Mouse (Mus musculus) embryonic stem cell, embryonic (primary cell): ENCODE results near the gene Xlr4c.
"Not testable (repeated sequence)": the region's sequence is repeated elsewhere in the genome, so short reads cannot be mapped to it uniquely, and the experiment has no call there.

ENCODE experiments used
- CTCF ChIA-PET, 4 experiments: fragments of 300-600 bp in 2 of 4; fragments of 350-600 bp in 2 of 4; sonication (Branson Sonifier 250); formaldehyde crosslinking; loops; one replicate each; lab custom pipeline; 2022; ENCODE audit warnings: inconsistent platforms in 2 of 4; lab: Charles Lee
- POLR2A ChIA-PET, 4 experiments: fragments of 300-600 bp in 2 of 4; fragments of 350-600 bp in 2 of 4; sonication (Branson Sonifier 250); formaldehyde crosslinking; loops; one replicate each; lab custom pipeline; 2022; ENCODE audit warnings: antibody characterized with exemption in 4 of 4, inconsistent platforms in 1 of 4; lab: Charles Lee

Xlr4c gene

DNA sequence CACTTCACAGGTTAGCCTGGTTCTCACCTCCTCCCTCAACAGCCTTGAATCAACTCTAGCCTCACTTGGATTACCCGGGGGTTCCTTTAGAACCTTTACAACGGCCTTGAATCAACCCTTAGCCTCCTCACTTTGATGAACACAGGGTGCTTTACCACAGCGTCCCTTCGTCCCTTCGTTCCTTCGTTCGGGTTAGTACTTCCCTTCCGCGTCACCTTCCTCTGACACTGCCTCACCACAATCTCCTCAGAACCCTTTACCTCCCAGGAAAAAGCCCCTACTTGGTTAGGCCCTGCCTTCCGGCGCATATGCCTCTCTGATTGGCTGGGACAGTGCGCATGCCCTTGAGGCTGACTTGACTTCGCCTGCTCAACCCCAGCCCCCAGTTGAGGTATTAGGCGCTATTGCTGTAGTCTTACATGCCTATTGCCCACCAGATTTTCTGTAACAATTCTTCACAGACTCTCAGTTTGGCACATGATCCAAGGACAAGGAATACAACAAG lies at the start of gene Xlr4c:
TSS of gene Xlr4c (minus strand) at position 310 of the 505 bp plus-strand sequence.
- CTCF ChIA-PET, result not testable (repeated sequence)
- POLR2A ChIA-PET, result interaction anchor here in 1 of 4 experiments (0.6 kb wide), 2 partner anchors 203 to 319 kb away, joined by 7 to 8 read pairs; no protein-coding TSS in a partner anchor

DNA sequence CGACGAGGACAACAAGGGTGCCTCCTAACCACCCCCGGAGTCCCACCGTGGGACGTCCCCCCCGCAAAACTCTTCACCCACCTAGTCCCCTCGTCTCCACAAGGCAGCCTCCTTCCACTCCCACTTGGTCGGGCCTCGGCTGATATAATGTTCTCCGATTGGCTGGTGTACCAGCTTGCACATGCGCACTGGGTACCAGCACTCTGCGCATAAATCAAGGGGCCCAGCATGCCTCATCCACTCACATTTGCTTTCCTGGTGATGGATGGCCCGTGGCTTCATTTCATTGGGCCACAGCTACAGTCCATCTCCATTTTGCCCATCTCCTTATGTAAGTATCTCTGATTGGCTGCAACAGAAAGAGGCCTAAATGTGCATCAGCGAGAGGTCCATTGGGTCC lies 22.3 kb upstream of the Xlr4c start, which contains the start of gene Xlr3c:
TSS of gene Xlr3c (minus strand) at position 121 of the 400 bp plus-strand sequence.
- ChIA-PET CTCF (interaction anchor here in 1 of 4 experiments (0.7 kb wide), 1 partner anchor 1156 kb away, joined by 9 read pairs; no protein-coding TSS in a partner anchor), POLR2A (interaction anchor here in 1 of 4 experiments (0.7 kb wide), 1 partner anchor 410 kb away, joined by 5 read pairs; no protein-coding TSS in a partner anchor)

DNA sequence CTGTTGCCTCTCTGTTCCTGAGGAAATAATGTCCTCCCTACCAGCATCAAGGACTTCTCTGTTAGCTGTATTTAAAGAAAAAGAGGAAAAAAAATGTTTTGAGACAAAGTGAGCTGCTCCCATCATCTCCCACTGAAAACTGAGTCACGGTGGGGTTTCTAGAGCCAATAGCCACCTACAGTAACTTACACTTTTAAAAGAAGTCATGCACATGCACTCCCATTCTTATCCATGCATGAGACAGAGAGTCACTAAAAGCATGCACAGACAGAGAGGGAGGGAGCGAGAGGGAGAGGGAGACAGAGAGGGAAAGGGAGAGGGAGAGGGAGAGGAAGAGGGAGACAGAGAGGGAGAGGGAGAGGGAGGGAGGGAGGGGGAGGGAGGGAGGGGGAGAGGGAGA lies 19.5 kb upstream of the Xlr4c start:
- POLR2A ChIA-PET, result interaction anchor here in 1 of 4 experiments (0.7 kb wide), 1 partner anchor 149 kb away, joined by 4 read pairs; no protein-coding TSS in a partner anchor
- CTCF ChIA-PET, result not testable (repeated sequence)

DNA sequence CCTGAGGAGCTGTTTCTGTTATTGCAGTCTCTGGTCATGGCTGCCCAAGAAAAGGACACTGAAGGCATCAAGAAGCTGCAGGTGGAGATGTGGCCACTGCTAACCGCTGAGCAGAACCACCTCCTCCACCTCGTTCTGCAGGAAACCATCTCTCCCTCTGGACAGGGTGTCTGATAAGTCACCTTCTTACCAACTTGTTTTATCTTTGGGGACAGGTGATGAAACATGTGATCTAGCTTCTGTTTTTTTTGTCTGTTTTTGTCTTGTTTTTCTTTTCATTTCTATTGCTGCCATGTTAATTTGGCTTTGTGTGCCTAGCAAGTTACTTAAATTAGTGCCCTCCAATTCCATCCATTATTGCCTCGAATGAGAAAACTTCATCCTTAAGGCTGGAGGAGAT lies 13.6 kb downstream of the Xlr4c start:
- CTCF ChIA-PET, result interaction anchor here in 1 of 4 experiments (1.2 kb wide), 1 partner anchor 201 kb away, joined by 3 read pairs; no protein-coding TSS in a partner anchor
- POLR2A ChIA-PET, result interaction anchor here in 3 of 4 experiments (0.5 to 3.2 kb wide), 5 partner anchors 113 to 229 kb away, joined by 3 to 11 read pairs (median 4); partner anchors contain the start of genes Haus7 (in 1 of the 3) and Zfp275 (in 1 of the 3)

DNA sequence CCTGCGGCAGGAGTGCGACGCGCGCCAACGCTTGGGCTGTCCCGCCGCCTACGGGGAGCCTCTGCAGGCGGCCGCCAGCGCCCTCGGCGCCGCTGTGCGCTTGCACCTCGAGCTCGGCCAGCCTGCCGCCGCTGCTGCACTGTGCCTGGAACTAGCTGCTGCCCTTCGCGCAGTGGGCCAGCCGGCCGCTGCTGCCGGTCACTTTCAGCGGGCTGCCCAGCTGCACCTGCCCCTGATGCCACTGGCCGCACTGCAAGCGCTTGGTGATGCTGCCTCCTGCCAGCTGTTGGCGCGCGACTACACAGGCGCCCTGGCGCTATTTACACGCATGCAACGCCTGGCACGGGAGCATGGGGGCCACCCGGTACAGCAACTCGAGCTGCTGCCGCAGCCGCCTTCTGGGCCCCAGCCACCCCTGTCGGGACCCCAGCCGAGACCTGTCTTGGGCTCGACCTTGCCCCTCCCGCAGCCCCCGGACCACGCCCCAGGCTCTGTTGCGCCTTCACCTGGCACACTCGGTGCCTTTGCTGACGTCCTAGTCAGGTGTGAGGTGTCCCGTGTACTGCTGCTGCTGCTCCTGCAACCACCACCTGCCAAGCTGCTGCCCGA lies 14.2 kb downstream of the Xlr4c start:
- CTCF ChIA-PET, result interaction anchor here in 1 of 4 experiments (1.0 to 1.2 kb wide), 2 partner anchors 175 to 201 kb away, joined by 3 read pairs; no protein-coding TSS in a partner anchor
- POLR2A ChIA-PET, result interaction anchor here in 3 of 4 experiments (0.5 to 3.2 kb wide), 11 partner anchors 114 to 230 kb away, joined by 3 to 11 read pairs (median 4); partner anchors contain the start of genes Haus7 (in 1 of the 3), Xlr3a (in 1 of the 3) and Zfp275 (in 1 of the 3)

DNA sequence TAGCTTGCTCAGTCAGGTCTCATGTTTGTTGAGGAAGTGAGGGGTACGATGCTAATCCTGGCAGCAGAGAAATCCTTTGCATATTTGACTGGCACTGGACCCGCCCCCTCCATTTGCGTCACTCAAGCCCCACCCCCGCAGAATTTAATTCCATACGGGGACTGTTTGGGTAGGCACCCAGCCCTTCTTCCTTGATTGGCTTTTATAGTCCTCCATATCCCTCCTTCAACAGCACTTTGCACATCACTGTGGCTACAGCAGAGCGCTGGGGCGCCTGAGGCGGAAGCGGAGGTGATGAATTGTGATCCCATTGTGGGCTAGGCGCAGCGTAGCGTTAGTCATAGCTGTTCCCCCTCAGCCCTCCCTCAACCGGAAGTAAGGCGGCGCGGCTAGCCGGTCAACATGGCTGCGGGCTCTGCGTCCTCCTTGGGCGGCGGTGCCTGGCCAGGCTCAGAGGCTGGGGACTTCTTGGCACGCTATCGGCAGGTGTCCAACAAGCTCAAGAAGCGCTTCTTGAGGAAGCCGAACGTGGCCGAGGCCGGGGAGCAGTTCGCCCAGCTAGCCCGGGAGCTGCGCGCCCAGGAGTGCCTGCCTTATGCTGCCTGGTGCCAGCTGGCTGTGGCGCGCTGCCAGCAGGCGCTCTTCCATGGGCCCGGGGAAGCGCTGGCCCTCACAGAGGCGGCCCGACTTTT lies 14.9 kb downstream of the Xlr4c start, which contains the start of gene F8a:
TSS of gene F8a (plus strand) at position 378 of the 692 bp plus-strand sequence.
- CTCF ChIA-PET, result interaction anchor here in 1 of 4 experiments (1.0 to 1.2 kb wide), 2 partner anchors 174 to 202 kb away, joined by 3 read pairs; no protein-coding TSS in a partner anchor

DNA sequence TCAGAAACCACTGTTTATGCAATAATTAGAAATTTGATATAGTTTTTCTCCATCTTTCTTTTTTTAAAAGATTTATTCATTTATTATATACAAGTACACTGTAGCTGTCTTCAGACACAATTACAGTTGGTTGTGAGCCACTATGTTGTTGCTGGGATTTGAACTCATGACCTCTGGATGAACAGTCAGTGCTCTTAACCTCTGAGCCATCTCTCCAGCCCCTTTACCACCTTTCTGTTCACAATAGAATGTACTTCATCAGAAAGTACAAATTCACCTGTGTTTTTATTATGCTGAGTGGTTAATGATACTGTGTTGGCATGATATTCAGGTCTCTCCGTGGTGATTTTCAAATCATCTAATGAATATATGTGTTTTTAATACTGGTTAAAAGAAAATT lies 17.6 kb downstream of the Xlr4c start:
- ChIA-PET POLR2A (no interaction called here), CTCF (no interaction called here)

More for the DNA sequence above, 14.9 kb downstream of the Xlr4c start, which contains the start of gene F8a:
- POLR2A ChIA-PET, result interaction anchor here in 3 of 4 experiments (0.5 to 3.2 kb wide), 11 partner anchors 9 to 230 kb away, joined by 3 to 11 read pairs (median 4); partner anchors contain the start of genes Haus7 (in 1 of the 3), Xlr3a (in 1 of the 3) and Zfp275 (in 1 of the 3)

DNA sequence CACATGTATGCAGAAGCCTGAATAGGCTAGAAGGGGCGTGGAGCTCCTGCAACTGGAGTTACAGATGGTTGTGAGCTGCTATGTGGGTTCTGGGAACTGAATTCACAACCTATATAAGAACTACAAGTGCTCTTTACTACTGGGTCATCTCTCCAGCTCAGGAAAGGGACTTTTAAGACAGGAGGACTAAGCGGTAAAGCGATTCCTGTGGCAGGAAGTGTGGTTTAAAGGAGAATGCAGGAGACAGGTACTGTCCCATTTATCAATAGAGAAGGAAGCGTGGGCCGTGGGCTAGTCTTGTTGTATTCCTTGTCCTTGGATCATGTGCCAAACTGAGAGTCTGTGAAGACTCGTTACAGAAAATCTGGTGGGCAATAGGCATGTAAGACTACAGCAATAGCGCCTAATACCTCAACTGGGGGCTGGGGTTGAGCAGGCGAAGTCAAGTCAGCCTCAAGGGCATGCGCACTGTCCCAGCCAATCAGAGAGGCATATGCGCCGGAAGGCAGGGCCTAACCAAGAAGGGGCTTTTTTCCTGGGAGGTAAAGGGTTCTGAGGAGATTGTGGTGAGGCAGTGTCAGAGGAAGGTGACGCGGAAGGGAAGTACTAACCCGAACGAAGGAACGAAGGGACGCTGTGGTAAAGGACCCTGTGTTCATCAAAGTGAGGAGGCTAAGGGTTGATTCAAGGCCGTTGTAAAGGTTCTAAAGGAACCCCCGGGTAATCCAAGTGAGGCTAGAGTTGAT lies 28.9 kb downstream of the Xlr4c start, which contains the start of gene Xlr4b:
TSS of gene Xlr4b (plus strand) at position 515 of the 746 bp plus-strand sequence.
- POLR2A ChIA-PET, CTCF ChIA-PET: not testable (repeated sequence)

DNA sequence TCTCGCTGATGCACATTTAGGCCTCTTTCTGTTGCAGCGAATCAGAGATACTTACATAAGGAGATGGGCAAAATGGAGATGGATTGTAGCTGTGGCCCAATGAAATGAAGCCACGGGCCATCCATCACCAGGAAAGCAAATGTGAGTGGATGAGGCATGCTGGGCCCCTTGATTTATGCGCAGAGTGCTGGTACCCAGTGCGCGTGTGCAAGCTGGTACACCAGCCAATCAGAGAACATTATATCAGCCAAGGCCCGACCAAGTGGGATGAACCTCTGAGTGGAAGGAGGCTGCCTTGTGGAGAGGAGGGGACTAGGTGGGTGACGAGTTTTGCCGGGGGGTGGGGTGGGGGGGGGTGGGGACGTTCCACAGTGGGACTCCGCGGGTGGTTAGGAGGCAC lies 51.0 kb downstream of the Xlr4c start, which contains the start of gene Xlr3b:
TSS of gene Xlr3b (plus strand) at position 274 of the 400 bp plus-strand sequence.
- CTCF ChIA-PET, result not testable (repeated sequence)

More for the DNA sequence above, 51.0 kb downstream of the Xlr4c start, which contains the start of gene Xlr3b:
- POLR2A ChIA-PET, result interaction anchor here in 2 of 4 experiments (0.6 to 0.9 kb wide), 4 partner anchors 138 to 1218 kb away, joined by 4 to 8 read pairs (median 4); partner anchors contain the start of genes Idh3g (in 1 of the 2) and Ssr4 (in 1 of the 2)
